Mouse (Mus musculus) ovary, postnatal 36 days (tissue): ENCODE measurements at regions not wholly inside any gene's neighbourhood (a gene's known extent, or its start where the extent isn't known, plus 50 kb on each side); places are given as distances from the start of the nearest gene placed in this dataset.

Experiments
- DNase-seq: peaks from one replicate; pipeline ENCODE4 v3.0.0; 2022; ENCODE audit warnings: low spot score, mixed read lengths

DNA sequence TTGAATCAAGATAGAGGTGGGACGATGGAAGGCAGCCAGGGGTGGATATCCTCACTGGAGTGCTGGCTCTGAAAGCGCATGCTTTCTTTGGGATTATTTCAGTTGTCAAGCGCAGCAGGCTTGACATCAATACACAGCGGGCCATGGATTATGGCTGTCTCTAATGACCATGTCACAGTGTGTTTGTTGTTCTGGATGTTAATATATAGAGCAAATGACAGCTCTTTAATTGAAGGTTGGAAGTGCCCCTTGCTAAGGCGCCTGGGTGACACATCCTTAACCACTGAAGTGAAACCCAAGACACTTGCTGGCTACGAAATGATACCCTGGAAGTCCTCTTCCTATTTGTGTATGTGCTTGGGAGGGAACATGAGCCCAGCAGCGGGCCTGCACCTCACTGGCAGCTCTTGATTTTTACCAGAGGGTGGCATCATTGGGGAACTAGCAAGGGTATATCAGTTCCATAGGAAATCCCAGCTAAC is 200.5 kb upstream of the Rasgrp1 start:
- DNase-seq = no peak

DNA sequence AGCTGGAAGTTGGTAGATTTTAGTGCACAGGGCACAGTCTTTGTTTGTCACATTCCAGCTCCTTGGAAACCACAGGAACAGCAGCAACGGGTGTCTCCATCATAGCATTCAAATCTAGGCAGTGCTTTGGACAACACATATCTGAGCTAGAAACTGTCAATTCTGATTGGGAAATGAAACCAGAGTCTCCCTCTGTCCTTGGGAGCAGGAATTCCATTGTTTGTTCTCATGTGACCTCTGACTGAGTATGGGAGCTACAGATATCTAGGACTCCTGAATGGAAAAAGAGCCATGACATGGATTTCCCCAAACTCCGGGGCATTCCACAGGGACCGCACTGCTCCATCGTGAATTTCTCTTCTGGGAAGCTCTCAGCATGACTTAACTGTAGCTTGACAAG is 205.5 kb upstream of the Rasgrp1 start:
- no peak for DNase-seq

DNA sequence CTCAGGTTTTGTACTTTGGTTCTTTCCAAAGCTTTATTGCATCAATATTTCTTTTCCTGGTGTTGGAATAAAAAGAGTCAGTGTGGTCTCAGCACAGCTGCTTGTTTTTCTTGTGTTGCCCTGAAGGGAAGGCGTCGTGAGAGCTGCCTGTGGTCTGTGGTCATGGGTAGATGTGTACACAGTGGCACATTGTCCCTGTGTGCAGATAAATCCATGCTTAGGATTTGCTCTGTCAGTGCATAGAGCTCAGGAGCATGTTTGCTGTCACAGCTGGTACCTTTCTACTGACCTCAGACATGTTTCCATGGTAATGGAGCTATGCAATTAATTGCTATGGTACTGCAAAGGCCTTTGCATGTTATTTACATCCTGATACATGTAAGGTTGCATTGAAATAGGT is 213.5 kb upstream of the Rasgrp1 start:
- no peak for DNase-seq

DNA sequence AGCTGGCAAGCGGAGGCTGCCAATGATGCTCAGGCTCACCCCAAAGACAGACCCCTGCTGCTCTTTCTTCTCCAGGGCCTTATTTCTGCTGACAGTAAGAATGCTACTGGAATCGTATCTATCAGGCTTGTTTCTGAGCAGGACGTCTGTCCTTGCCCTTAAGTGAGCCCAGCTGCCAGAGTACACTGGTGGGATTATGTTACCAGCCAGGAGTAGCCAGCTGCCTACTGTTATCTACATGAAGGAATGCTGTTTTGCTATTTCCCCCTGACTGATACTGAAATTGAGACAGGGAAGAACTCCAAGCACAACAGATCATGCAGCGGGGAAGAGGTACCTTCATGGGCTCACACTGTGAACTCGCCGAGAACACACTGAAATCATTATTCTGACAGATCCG is 228.2 kb upstream of the Rasgrp1 start:
- peak; percentile 28 for DNase-seq

DNA sequence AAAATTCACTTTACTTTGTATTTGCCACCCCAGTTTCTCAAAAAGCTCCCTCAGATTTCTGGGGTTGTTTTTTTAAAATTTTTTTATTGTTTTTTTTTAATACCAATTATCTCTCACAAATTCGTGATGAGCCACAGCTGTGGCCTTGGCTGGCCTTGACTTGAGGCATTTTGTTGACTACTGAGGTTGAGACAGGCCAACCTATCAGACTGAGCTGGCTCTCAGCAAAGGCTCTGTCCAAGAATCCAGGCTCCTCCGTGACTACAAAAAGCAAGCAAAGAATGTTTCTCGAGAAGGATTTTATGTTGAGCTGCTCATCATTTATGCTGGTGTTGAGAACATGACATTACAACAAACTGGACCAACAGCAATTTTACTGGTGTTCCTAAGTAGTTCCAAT is 244.6 kb upstream of the Rasgrp1 start:
- peak; percentile 52 for DNase-seq

DNA sequence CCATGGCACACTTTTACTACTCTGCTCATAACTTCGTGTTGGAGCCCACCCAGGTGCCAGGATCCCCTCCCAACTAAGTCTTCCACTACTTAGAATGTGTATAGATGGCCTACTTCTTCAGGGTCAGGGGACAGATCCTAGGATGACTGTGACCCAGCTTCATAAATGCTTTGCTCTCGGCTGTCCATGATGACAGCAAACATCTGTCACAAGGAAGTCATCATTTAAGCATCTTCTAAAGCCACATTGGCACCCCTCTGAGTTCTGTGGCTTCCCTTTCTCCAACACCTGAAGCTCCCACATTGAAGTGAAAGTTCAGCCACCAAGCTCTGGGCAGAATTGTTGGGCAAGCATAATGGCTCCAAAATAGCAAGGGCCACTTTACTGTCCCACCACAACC is 252.2 kb upstream of the Rasgrp1 start:
- no peak for DNase-seq

DNA sequence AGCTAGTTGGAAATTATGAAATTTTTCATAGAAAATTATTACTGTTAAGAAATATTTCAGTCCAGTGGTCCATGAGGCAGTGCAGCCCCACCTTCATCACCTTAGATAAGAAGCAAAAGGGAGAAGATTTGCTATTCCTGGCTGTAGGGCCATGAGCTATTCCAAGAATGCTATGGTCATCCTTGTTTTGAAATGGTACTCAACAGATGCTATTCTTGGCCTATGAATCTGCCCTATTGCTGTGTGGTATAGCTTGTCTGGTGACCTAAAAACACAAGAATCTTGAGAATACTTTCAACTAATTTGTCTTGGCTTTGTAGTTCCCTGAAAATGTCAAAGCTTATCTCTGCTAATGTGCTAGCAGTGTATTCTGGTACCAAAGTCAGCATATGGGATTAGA is 254.8 kb upstream of the Rasgrp1 start:
- DNase-seq = no peak

DNA sequence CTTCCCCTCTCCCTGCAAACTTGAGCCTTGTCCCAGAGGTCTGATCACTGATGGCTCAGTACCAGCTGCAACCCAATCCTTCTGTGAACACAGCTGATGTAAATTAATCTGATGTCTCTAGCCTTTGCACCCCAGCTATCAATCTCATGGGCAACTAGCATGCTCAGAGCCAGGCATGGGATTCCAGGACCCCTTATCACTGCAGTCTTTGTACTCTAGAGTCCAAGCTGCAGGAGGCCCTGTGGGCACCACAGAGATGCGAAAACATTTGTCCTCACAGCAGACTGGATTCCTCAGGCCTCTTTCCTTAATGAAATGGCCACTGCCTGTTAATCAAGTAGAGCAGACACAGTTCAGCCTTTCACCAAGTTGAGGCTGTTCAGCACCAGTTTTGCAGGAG is 272.0 kb upstream of the Rasgrp1 start:
- DNase-seq = no peak

DNA sequence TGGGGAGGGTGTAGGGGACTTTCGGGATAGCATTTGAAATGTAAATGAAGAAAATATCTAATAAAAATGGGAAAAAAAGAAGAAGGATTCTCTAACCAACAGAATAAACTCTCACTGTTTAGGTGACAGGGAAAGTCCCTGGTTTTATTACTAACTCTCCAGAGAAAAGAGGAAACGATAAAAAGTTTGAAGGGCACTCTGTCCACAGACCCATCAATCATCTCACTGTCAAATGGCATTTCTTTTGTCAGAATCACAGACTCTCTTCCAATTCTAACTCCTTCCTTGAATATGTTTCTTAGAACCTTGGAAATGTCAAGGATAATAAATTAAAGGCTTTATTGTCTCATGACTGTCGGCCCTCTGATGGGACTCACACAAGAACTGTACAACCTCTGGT is 275.3 kb upstream of the Rasgrp1 start:
- no peak for DNase-seq

DNA sequence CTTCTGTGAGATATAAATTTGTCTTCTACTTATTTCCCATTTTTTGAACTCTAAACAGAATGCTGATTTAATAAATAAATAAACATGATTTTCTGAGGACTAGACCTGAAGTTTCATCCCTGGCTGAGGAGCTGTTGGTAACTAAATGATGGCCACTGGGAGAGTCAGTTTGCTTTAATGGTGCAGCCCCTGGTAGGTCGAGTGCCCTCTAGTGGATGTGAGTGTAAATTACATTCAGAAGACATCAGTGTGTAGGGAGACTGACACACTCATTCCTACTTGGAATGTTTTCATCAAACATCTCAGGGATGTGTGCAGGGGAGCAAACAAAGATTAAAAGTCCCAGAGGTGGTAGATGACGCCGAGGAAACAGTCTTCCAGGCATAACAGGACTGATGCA is 281.2 kb upstream of the Rasgrp1 start:
- DNase-seq = no peak

DNA sequence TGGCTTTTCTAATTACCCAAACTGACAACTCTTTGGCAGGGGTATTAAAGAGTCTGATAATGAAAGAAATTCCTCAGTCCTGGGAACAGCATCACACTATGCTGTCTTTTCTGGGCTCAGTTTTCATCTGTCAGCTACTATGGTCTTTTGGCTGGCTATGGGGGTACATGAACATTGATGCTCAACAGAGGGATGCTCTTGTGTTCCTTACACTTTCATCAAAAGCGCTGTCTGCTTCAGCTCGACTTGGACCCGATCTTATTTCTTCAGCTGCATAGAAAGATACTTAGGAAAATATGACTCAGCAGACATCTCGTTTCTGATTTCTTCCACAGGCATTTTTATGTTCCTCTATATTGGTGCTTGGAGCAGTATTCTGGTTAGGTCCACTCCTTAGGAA is 292.1 kb upstream of the Rasgrp1 start:
- no peak for DNase-seq

DNA sequence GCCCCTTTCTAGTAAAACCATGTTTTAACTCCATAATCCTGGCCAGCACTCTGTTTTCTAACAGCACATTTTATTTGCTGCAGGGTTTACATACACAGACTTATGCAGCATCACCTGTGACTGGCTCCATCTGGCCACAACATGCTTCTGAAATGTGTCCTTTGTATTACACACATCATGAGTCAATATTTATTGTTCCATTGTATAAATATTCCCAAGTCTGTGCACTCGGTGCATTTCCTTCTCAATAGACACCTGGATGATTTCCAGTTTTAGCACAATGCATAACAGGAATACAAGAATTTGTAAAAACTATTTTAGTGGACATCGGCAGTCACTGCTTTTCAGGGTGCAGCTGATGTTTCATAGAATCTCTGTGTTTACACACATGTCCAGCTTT is 294.6 kb upstream of the Rasgrp1 start:
- DNase-seq = no peak

DNA sequence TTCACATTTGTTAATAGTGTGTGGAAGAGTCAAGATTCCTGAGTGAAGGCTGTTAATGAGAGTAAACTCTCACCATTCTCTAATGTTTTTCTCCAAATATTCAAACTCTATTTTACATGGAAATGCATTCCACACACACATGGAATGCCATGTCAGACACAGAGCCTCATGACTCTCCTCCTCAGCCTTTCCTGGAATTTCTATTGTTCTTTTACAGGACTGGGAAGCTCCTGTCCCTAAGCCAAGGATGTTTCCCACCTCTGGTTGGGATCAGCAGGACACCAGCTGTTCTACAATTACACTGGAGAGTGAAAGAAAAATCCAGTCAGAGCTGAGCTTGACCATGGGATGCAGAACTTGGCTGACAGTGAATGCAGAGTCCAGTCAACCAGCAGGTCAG is 309.3 kb upstream of the Rasgrp1 start:
- no peak for DNase-seq

DNA sequence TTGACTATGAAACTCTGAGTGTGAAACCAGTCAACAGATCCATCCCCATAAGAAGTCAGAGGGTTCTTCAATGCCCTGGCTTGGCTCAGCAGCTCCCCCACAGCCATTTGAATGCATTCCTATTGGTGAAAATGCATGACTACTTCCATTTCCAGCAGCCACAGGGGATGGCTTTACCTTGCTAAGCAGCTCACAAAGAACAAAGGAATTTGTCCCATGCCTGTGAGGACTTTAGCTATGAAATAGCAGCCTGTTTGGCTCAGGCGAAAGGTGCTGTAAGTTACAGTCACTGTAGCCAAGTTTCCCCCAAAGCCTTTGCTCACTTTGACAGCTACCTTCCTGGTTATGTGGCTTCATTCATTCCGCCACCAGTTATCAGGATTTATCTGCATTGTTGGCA is 309.8 kb upstream of the Rasgrp1 start:
- no peak for DNase-seq

DNA sequence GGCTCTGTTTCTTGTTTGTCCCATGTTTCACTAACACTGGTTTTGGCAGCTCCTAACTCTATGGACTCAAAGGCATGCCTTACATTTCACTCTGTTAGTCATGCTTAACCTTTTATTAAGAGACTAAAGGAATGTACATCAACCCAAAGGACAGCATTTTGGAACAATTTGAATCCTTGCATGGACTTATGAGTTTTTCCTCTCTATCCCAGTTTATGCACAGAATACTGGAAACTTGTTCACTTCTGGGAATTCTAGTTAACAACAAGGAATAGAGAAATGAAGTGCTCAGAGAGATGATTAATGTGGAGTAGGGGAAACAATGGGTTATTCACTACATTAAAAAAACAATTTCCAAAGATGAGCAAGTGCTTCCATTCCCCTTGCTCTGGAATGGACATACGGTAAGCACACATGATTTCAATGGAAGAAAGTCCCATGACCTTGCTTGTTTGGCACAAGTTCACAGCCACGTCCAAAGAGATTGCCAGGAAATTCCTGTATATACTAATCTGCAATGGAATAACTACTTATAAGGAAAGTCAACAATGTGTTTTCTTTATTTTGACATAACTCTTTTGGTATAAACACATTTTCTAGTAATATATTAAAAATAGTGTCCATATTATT is 313.9 kb upstream of the Rasgrp1 start:
- no peak for DNase-seq

DNA sequence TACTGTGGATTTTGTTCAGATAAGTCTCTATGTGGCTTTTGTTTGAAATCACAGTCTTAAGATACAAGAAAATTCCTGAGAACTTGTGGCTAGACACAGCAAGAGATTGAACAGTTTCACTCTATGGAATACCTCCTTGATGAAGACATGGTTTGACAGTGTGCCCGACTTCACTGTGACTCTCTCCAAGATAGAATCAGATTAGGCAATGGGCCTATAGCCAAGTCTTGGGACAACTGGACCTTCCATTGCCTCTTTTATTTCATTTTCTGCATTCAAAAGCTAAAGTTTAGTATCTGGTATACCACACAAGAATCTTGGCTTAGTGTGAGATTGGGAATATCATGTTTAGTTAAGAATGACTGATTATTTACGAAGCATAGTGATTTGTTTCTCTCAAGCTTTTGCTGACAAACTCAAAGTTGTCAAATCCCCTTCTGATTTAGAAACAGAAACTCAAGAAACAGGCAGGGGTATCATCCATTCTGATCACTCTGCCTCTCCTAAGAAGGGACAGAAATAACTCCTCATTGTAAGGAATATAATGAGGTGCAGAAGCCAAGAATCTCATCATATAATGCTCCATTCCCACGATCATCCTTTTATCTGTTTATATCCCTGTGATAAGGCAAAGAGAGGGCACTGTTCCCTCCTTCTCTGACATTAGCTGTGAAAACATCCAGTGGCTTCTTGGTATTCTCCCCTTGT is 317.6 kb upstream of the Rasgrp1 start:
- DNase-seq = no peak

DNA sequence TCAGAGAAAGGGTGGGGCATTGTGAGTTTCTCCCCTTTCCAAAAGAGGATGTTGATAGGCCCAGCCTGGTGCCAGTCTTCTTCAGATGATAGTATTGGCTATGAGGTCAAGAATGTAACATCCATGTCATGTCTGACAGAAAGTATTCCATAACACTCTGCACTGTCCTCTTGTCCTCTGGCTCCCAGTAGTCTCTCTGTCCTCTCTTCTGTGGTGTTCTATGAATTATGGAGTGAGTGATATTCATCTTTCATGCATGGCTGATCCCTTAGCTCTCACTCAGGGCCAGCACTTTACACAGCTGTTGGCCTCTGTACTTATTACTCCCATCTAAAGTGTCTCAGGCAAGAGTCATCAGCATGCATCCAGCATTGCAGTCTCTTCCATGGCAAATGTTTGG is 319.9 kb upstream of the Rasgrp1 start:
- DNase-seq = no peak

DNA sequence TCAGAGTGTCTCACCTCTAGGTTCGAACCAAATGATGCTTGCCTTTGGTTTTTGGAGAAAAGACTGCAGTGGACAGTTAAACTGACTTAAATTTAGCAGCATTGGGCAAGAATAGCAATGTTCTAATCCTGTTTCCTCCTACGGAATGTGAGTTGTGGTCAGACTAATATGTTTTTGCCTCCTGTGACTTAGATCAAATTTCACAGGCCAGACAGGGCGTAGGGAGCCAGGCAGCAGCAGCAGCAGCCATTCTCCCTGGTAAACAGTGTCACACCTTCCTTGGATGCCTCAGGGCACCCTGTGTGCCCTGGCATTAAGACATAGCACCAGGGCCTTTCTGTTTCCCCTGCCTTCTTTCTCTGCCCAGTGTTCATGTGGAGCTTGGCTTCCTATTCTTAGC is 323.7 kb upstream of the Rasgrp1 start:
- DNase-seq = no peak

DNA sequence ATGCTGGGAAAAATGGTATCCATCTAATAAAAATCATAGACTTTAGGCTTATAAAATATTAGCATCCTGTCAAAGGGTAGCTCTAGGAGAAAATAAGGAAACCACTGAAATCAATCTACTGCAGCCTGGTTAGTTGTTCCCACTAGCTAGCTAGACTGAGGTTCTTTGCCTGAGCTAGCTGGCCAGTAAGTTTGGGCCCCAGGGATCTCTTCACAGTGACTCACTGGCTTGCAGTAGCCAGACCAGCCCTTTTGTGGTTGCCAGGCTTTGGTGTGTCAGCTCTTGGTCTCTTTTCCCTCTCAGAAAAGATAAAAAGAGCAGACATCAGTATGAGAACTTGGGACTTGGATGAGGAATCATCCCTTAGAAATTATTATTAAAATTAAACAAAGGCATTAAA is 325.3 kb upstream of the Rasgrp1 start:
- no peak for DNase-seq

DNA sequence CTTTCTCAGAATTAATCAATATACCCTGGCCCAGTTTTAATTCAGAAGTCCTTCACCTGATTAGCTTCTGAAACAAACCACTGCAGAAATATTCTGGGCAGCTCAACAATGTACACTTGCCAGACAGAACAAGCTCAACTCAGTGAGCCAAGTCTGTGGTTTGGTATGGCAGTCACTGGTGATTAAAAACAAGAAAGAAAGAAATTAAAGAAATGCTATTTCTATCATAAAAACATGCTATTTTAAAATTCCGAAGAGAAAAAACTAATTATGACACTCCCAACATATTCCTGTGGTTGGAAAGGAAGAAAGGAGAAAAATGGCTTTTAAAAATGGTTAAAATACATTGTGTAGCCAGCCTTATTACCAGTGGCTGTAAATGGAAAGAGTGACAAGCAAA is 332.1 kb upstream of the Rasgrp1 start:
- DNase-seq = no peak

DNA sequence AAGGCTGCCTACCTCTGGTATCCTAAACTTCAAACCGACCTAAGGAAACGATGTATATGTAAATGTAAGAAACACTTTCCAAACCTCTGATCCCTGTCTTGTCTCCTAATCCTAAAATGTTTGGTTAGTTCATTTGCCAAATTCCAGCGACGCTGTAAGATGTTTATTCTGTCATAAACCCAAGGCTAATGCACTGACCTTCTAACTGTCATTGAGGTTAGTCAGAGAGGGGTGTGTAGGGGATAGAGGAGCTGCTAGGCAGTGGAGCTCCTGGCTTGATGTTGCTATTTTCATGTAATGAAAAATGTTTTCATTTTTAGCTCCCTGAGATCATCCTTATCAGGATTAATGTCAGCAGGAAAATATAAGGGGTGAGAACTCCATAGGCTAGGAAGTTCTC is 335.8 kb upstream of the Rasgrp1 start:
- no peak for DNase-seq

DNA sequence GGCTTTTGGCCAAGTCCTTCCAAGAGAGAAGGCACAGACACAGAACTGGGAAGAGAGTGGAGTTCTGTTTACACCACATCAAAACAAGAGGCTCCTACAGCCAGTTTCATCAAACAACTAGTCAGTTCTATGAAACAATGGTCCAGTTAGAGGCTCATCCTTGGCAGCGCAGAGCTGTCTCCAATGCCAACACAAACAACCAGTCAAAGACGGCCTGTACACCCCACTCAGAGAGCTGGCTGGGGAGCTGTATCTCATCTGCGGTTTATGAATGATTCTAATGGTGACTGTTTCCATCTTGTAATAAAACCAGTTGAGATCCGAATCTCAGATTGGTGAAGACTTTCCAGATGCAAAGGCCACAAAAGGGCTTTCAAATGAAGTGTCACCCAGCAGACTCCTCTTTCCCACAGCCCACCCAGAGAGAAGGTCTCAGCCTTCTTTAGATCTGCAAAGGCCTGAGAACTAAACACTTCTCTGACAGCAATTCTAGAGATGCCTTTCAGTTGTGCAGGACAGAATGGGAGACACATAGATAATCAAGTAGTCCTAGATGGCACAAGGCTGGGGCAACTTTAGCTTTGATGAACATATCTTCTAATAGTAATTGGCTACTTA is 343.1 kb upstream of the Rasgrp1 start:
- peak; percentile 28 for DNase-seq

DNA sequence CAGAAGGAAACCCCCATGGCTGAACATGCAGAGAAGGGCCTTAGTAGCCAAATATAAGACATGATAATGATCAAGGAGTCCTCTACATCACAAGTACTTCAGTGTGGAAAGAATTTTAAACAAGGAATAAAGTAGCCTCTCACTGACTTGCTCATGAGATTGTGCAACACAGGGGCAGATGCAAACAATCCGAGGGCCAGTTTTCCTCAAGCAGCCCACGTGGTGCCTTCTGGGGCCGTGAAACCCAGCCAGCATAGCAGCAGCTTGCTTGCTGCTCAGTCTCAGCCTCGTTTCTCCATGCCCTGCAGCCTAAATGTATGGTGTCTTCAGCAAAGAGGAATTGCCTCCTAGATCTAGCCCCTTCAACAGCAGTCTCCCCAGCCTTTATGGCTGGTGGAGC is 350.7 kb upstream of the Rasgrp1 start:
- peak; percentile 35 for DNase-seq
